Mouse (Mus musculus) thymus, adult 2 months (tissue): ENCODE measurements at regions not wholly inside any gene's neighbourhood (a gene's known extent, or its start where the extent isn't known, plus 50 kb on each side); places are given as distances from the start of the nearest gene placed in this dataset.

Experiments used
- CTCF ChIP-seq: fragments of 200-500 bp; IDR thresholded peaks from 2 replicates; pipeline ENCODE4 v1.5.1; 2012; ENCODE audit warnings: mild to moderate bottlenecking, control low read depth, low read length, moderate library complexity, borderline replicate concordance; ENCODE audit not compliant: control insufficient read depth, poor library complexity, insufficient read depth; ENCODE audit errors: extremely low read depth
- POLR2A ChIP-seq: fragments of 200-500 bp; IDR thresholded peaks from 2 replicates; pipeline ENCODE4 v1.6.1; 2012; ENCODE audit warnings: mild to moderate bottlenecking, low read length, control low read depth, moderate library complexity; ENCODE audit not compliant: control insufficient read depth, poor library complexity, insufficient read depth; ENCODE audit errors: extremely low read depth

DNA sequence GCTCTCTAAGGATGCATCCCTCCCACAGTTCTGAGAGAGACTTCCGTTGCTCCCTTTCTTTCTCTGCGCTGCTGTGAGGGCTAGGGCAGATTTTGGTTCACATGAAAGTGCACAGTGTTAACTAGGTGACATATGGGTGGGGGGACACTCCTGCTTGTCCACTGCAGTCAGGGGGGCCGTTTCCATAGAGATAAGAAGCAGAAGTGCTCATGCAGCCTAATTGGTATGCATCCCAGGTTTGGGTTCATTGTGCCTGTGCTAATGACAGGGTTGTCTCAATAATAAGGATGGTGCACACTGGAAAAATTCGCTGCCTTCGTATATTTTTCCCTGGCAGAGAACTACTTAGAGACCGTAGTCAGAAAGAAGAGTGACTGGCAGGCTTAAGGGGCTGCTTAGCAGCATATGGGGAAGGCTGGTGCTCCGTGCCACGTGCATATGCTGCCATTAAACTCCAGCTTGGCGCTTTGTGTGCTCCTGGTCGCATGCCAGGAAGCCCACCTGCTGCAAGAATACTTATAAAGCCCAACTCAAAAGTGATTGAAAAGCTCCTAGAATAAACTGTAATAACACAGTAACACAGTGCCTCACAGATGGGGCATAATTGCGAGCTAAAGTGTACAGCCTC lies 152.1 kb upstream of the A230072I06Rik start:
- TF ChIP-seq CTCF (no peak), POLR2A (no peak)
